Mouse (Mus musculus): ENCODE measurements around the gene Cryl1. TPM values are rescaled to one million over a fixed set of nuclear protein-coding genes. Genes with fewer than 3 reads are reported as not detected.
A peak's percentile ranks its signal among the peaks of the same experiment; 100 is the strongest.

Cryl1 gene
- polyA plus RNA-seq (2015; fragmentation: Nextera tagmentation; extraction: Ambion mirVana), result 5.2 and 5.4 TPM in 2 replicates

- no peaks in the 10 kb centered on the region for H3K36me3 ChIP-seq (ENCODE audit: poor library complexity, severe bottlenecking)
- no peak within 1 kb of the TSS for H3K27ac ChIP-seq
- H3K4me3 ChIP-seq, result peak within 1 kb of the TSS; percentile 62
- H3K9ac ChIP-seq, result peak within 1 kb of the TSS; percentile 81
- peak within 1 kb of the TSS; percentile 80 for H3K4me2 ChIP-seq
- ATAC-seq, result peak; percentile 100
- 2% methylated on average over 43 of the region's 43 CpGs for WGBS
- peaks cover 4% of the 10 kb centered on the region for H3K4me1 ChIP-seq
- peaks cover 7% of the 10 kb centered on the region; the same call in 1 of the 2 replicates for H3K27me3 ChIP-seq
- no peaks in the 10 kb centered on the region for H3K9me3 ChIP-seq (replicated peaks)
These were observed at the start of gene Cryl1 for GRCm38 (mm10) chr14:57398065-57398757. Cryl1 (minus strand) TSS chr14:57398529.

GRCm38 (mm10) chr14:57430451-57430850 is 32.1 kb upstream of the Cryl1 start:
- Histone ChIP-seq H3K4me2 (no peak overlapping the region), H3K27me3 (no peaks in the 10 kb centered on the region), H3K27ac (no peak overlapping the region), H3K4me3 (no peak overlapping the region), H3K9ac (no peak overlapping the region), H3K4me1 (peaks cover 1% of the 10 kb centered on the region; the same call in 1 of the 2 replicates), H3K9me3 (replicated peaks) (no peaks in the 10 kb centered on the region), H3K36me3 (ENCODE audit: poor library complexity, severe bottlenecking) (peaks cover 4% of the 10 kb centered on the region; the same call in 1 of the 2 replicates)
- ATAC-seq, result no peak
- 94% methylated on average over 2 of the region's 2 CpGs for WGBS

GRCm38 (mm10) chr14:57424212-57424561 is 25.9 kb upstream of the Cryl1 start:
- Histone ChIP-seq H3K9me3 (replicated peaks) (no peaks in the 10 kb centered on the region), H3K27me3 (no peaks in the 10 kb centered on the region), H3K4me1 (peaks cover 17% of the 10 kb centered on the region), H3K36me3 (ENCODE audit: poor library complexity, severe bottlenecking) (no peaks in the 10 kb centered on the region), H3K9ac (peak overlapping the region; percentile 83), H3K4me3 (peak overlapping the region; percentile 84), H3K27ac (peak overlapping the region; percentile 33), H3K4me2 (peak overlapping the region; percentile 80)
- WGBS, result 1% methylated on average over 14 of the region's 24 CpGs
- ATAC-seq, result no peak

- Histone ChIP-seq H3K27ac (peak within 1 kb of the TSS; percentile 33), H3K4me2 (peak within 1 kb of the TSS; percentile 80), H3K9ac (peak within 1 kb of the TSS; percentile 83), H3K27me3 (no peaks in the 10 kb centered on the region), H3K4me1 (peaks cover 17% of the 10 kb centered on the region), H3K4me3 (peak within 1 kb of the TSS; percentile 84), H3K36me3 (ENCODE audit: poor library complexity, severe bottlenecking) (no peaks in the 10 kb centered on the region), H3K9me3 (replicated peaks) (no peaks in the 10 kb centered on the region)
- ATAC-seq, result peak; percentile 100
- 4% methylated on average over 42 of the region's 42 CpGs for WGBS
These were observed 25.3 kb upstream of the Cryl1 start, which contains the start of gene Ift88 for GRCm38 (mm10) chr14:57423432-57424211. Ift88 (plus strand) TSS chr14:57424062.

- WGBS, result 100% methylated on average over 2 of the region's 2 CpGs
These were observed 18.9 kb upstream of the Cryl1 start for GRCm38 (mm10) chr14:57417187-57417586.

GRCm38 (mm10) chr14:57412166-57412565 is 13.8 kb upstream of the Cryl1 start:
- H3K9ac ChIP-seq, result no peak overlapping the region
- WGBS, result 49% methylated on average over 7 of the region's 7 CpGs
- H3K27me3 ChIP-seq, result no peaks in the 10 kb centered on the region
- H3K9me3 ChIP-seq (replicated peaks), result no peaks in the 10 kb centered on the region
- H3K4me1 ChIP-seq, result peaks cover 5% of the 10 kb centered on the region; the same call in 1 of the 2 replicates
- ATAC-seq, result no peak
- H3K36me3 ChIP-seq (ENCODE audit: poor library complexity, severe bottlenecking), result no peaks in the 10 kb centered on the region
- H3K4me3 ChIP-seq, result no peak overlapping the region
- H3K27ac ChIP-seq, result no peak overlapping the region
- H3K4me2 ChIP-seq, result no peak overlapping the region

More at GRCm38 (mm10) chr14:57417187-57417586, 18.9 kb upstream of the Cryl1 start:
- H3K4me1 ChIP-seq, result no peaks in the 10 kb centered on the region; the same call in 1 of the 2 replicates
- no peaks in the 10 kb centered on the region for H3K9me3 ChIP-seq (replicated peaks)
- no peak overlapping the region for H3K9ac ChIP-seq
- H3K27me3 ChIP-seq, result no peaks in the 10 kb centered on the region
- H3K27ac ChIP-seq, result no peak overlapping the region
- H3K36me3 ChIP-seq (ENCODE audit: poor library complexity, severe bottlenecking), result no peaks in the 10 kb centered on the region
- no peak overlapping the region for H3K4me3 ChIP-seq
- ATAC-seq, result no peak
- no peak overlapping the region for H3K4me2 ChIP-seq

- Histone ChIP-seq H3K27ac (no peak overlapping the region), H3K9me3 (replicated peaks) (no peaks in the 10 kb centered on the region), H3K4me3 (no peak overlapping the region), H3K36me3 (ENCODE audit: poor library complexity, severe bottlenecking) (no peaks in the 10 kb centered on the region), H3K9ac (no peak overlapping the region), H3K4me1 (peaks cover 7% of the 10 kb centered on the region; the same call in 1 of the 2 replicates), H3K27me3 (no peaks in the 10 kb centered on the region), H3K4me2 (peak overlapping the region; percentile 16; the same call in 1 of the 2 replicates)
- WGBS, result 11% methylated on average over 6 of the region's 6 CpGs
- 0 out of 2 replicates have a peak, but pooled peaks have one; percentile 55 for ATAC-seq
These were observed 10.8 kb upstream of the Cryl1 start for GRCm38 (mm10) chr14:57409106-57409505.

- H3K4me1 ChIP-seq, result peaks cover 7% of the 10 kb centered on the region; the same call in 1 of the 2 replicates
- H3K27ac ChIP-seq, result no peak overlapping the region
- 78% methylated on average over 8 of the region's 8 CpGs for WGBS
- no peak overlapping the region for H3K4me3 ChIP-seq
- no peaks in the 10 kb centered on the region for H3K9me3 ChIP-seq (replicated peaks)
- no peak overlapping the region for H3K4me2 ChIP-seq
- H3K36me3 ChIP-seq (ENCODE audit: poor library complexity, severe bottlenecking), result no peaks in the 10 kb centered on the region
- no peak for ATAC-seq
- H3K9ac ChIP-seq, result no peak overlapping the region
- H3K27me3 ChIP-seq, result 0 out of 2 replicates have a peak, but pooled peaks cover 3% of the 10 kb centered on the region
These were observed 9.8 kb upstream of the Cryl1 start for GRCm38 (mm10) chr14:57408100-57408499.

- Histone ChIP-seq H3K27ac (no peak overlapping the region), H3K27me3 (0 out of 2 replicates have a peak, but pooled peaks cover 3% of the 10 kb centered on the region), H3K9me3 (replicated peaks) (no peaks in the 10 kb centered on the region), H3K36me3 (ENCODE audit: poor library complexity, severe bottlenecking) (no peaks in the 10 kb centered on the region), H3K4me2 (peak overlapping the region; percentile 8; the same call in 1 of the 2 replicates), H3K9ac (no peak overlapping the region), H3K4me3 (no peak overlapping the region), H3K4me1 (peaks cover 7% of the 10 kb centered on the region; the same call in 1 of the 2 replicates)
- WGBS, result 6% methylated on average over 12 of the region's 12 CpGs
- peak; percentile 52; the same call in 1 of the 2 replicates for ATAC-seq
These were observed 9.0 kb upstream of the Cryl1 start for GRCm38 (mm10) chr14:57407039-57407987.

GRCm38 (mm10) chr14:57402815-57403214 is 4.5 kb upstream of the Cryl1 start:
- no peak overlapping the region for H3K4me3 ChIP-seq
- H3K27ac ChIP-seq, result no peak overlapping the region
- ATAC-seq, result no peak
- no peak overlapping the region for H3K9ac ChIP-seq
- no peaks in the 10 kb centered on the region for H3K9me3 ChIP-seq (replicated peaks)
- H3K36me3 ChIP-seq (ENCODE audit: poor library complexity, severe bottlenecking), result no peaks in the 10 kb centered on the region
- 0 out of 2 replicates have a peak, but pooled peaks cover 3% of the 10 kb centered on the region for H3K27me3 ChIP-seq
- H3K4me2 ChIP-seq, result no peak overlapping the region
- H3K4me1 ChIP-seq, result peaks cover 12% of the 10 kb centered on the region

GRCm38 (mm10) chr14:57398813-57399427 is 591 bp upstream of the Cryl1 start:
- Histone ChIP-seq H3K9ac (peak overlapping the region; percentile 81), H3K4me1 (peaks cover 4% of the 10 kb centered on the region), H3K27me3 (peaks cover 8% of the 10 kb centered on the region; the same call in 1 of the 2 replicates), H3K4me2 (peak overlapping the region; percentile 80), H3K36me3 (ENCODE audit: poor library complexity, severe bottlenecking) (no peaks in the 10 kb centered on the region), H3K27ac (no peak overlapping the region), H3K9me3 (replicated peaks) (no peaks in the 10 kb centered on the region), H3K4me3 (peak overlapping the region; percentile 62)
- WGBS, result 11% methylated on average over 13 of the region's 13 CpGs
- ATAC-seq, result peak; percentile 4

All from forebrain, embryonic 13.5 days (tissue).